ENCODE assay signal across 10 mouse cellular contexts in the genomic region with DNA sequence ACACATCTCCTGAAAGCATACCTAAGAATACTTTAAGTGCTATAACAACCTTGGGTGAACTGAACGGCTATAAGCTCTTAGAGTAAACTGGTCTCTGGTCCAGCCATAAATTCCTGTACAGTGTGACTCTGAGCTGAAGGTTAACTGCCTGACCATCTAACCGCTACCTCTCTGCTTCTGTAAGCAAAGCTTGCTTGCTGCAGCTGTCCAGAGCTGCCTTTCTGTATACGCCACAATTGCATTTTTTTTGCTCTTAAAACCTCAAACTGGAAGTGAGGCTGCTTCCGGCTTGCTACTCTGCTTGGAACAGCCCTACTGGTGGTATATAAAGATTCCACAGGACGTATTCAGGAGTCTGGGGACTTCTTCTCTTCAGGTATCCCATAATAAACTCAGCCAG. TPM values are rescaled to one million over a fixed set of nuclear protein-coding genes. Genes with fewer than 3 reads are reported as not detected.
DNase-seq lines count a peak whose midpoint lies in the region; ATAC-seq lines count a peak whose summit lies in the region.
"Had no signal": no experiment of that assay in that cellular context is flagged by ENCODE, and none has a peak within 500 bp of the region (broad histone marks: within the 10 kb centered on the region; RNA-seq: fewer than 3 reads in every experiment).

No protein-coding gene starts in this region.

- peak overlapping the region; percentile 82; the same call in 1 of the 2 replicates for H3K4me2 ChIP-seq in heart, embryonic 14.5 days (ENCODE audit: low read length)
- H3K4me2 ChIP-seq in midbrain, embryonic 12.5 days (replicated peaks), result no peak overlapping the region
- H3K4me2 ChIP-seq in midbrain, embryonic 13.5 days (replicated peaks), result no peak overlapping the region
- no peak overlapping the region for H3K4me2 ChIP-seq in limb, embryonic 13.5 days (replicated peaks)

- peaks cover 7 to 25% of the 10 kb centered on the region in 2 experiments for H3K4me1 ChIP-seq in heart, embryonic 14.5 days (ENCODE audit: control insufficient read depth in 2 of 2, insufficient read depth in 2 of 2, low read length in 2 of 2)
- peaks cover 27% of the 10 kb centered on the region for H3K4me1 ChIP-seq in midbrain, embryonic 12.5 days
- H3K4me1 ChIP-seq in midbrain, embryonic 13.5 days (replicated peaks), result peaks cover 33% of the 10 kb centered on the region
- H3K4me1 ChIP-seq in limb, embryonic 13.5 days, result peaks cover 38% of the 10 kb centered on the region

- DNase-seq in heart, postnatal 4 days, result no peak
- DNase-seq in thymus, postnatal 14 days, result peak; percentile 70
- no peak for DNase-seq in gastrocnemius, postnatal 10 days

- peak overlapping the region in 1 of 2 experiments; percentile 86; a peak in 1 of 4 replicates for H3K27ac ChIP-seq in heart, embryonic 14.5 days (replicated peaks in 1 of 2; ENCODE audit: control insufficient read depth in 1 of 2, insufficient read depth in 1 of 2, low read depth in 2 of 2, low read length in 2 of 2)
- H3K27ac ChIP-seq in midbrain, embryonic 12.5 days (replicated peaks), result 0 out of 2 replicates have a peak overlapping the region, but pooled peaks have one; percentile 30
- no peak overlapping the region for H3K27ac ChIP-seq in midbrain, embryonic 13.5 days
- peak overlapping the region; percentile 95; the same call in 1 of the 2 replicates for H3K27ac ChIP-seq in limb, embryonic 13.5 days

- WGBS in heart, embryonic 14.5 days, result 77% methylated on average over 5 of the region's 5 CpGs
- 91% methylated on average over 5 of the region's 5 CpGs for WGBS in midbrain, embryonic 12.5 days
- WGBS in midbrain, embryonic 13.5 days, result 88% methylated on average over 5 of the region's 5 CpGs
- WGBS in limb, embryonic 13.5 days, result 79% methylated on average over 5 of the region's 5 CpGs

- no peak for ATAC-seq in heart, embryonic 14.5 days (ENCODE audit: insufficient number of reproducible peaks, insufficient read depth, low FRiP score, low read depth)
- no peak for ATAC-seq in midbrain, embryonic 12.5 days (ENCODE audit: low FRiP score, low read depth)
- ATAC-seq in midbrain, embryonic 13.5 days, result no peak
- ATAC-seq in limb, embryonic 13.5 days (ENCODE audit: low FRiP score, low read depth), result no peak
- ATAC-seq in frontal cortex, adult (ENCODE audit: low TSS enrichment), result no peak

- no peaks in the 10 kb centered on the region for H3K9me3 ChIP-seq in heart, embryonic 14.5 days (ENCODE audit: control insufficient read depth, low read length)
- H3K9me3 ChIP-seq in midbrain, embryonic 12.5 days, result no peaks in the 10 kb centered on the region
- H3K9me3 ChIP-seq in midbrain, embryonic 13.5 days, result no peaks in the 10 kb centered on the region
- H3K9me3 ChIP-seq in limb, embryonic 13.5 days, result no peaks in the 10 kb centered on the region

- H3K9ac ChIP-seq in heart, embryonic 14.5 days (ENCODE audit: low read length), result peak overlapping the region; percentile 27; the same call in 1 of the 2 replicates
- H3K9ac ChIP-seq in midbrain, embryonic 12.5 days (replicated peaks), result no peak overlapping the region
- H3K9ac ChIP-seq in midbrain, embryonic 13.5 days (replicated peaks), result no peak overlapping the region
- no peak overlapping the region; the same call in 1 of the 2 replicates for H3K9ac ChIP-seq in limb, embryonic 13.5 days

- H3K27me3 ChIP-seq in heart, embryonic 14.5 days (ENCODE audit: control insufficient read depth, insufficient read depth, low read length), result no peaks in the 10 kb centered on the region
- H3K27me3 ChIP-seq in midbrain, embryonic 12.5 days, result no peaks in the 10 kb centered on the region
- no peaks in the 10 kb centered on the region for H3K27me3 ChIP-seq in midbrain, embryonic 13.5 days
- H3K27me3 ChIP-seq in limb, embryonic 13.5 days, result no peaks in the 10 kb centered on the region

- H3K36me3 ChIP-seq in heart, embryonic 14.5 days (ENCODE audit: control insufficient read depth, insufficient read depth, low read length), result peaks cover 60% of the 10 kb centered on the region
- peaks cover 40% of the 10 kb centered on the region for H3K36me3 ChIP-seq in midbrain, embryonic 12.5 days
- peaks cover 39% of the 10 kb centered on the region for H3K36me3 ChIP-seq in midbrain, embryonic 13.5 days
- H3K36me3 ChIP-seq in limb, embryonic 13.5 days, result peaks cover 48% of the 10 kb centered on the region

- H3K4me3 ChIP-seq in heart, embryonic 14.5 days (ENCODE audit: control insufficient read depth in 1 of 2, insufficient read depth in 1 of 2, low read depth in 1 of 2, low read length in 2 of 2), result no peak overlapping the region
- H3K4me3 ChIP-seq in midbrain, embryonic 12.5 days, result no peak overlapping the region
- H3K4me3 ChIP-seq in midbrain, embryonic 13.5 days (replicated peaks), result no peak overlapping the region
- H3K4me3 ChIP-seq in limb, embryonic 13.5 days, result no peak overlapping the region

RNA-seq across cellular contexts. Expression of a gene that starts 0.8 kb away (rescaled TPM):
- polyA plus RNA-seq in heart, embryonic 14.5 days (2014; fragmentation: Nextera tagmentation; extraction: Ambion mirVana), result 10.7 and 14.3 TPM in 2 replicates
- total RNA-seq in heart, postnatal 4 days (2021), result 1 to 10 TPM; 8.0 to 9.3 TPM
- polyA plus RNA-seq in midbrain, embryonic 12.5 days (2016; fragmentation: Nextera tagmentation; extraction: Ambion mirVana), result 18.8 and 19.6 TPM in 2 replicates
- polyA plus RNA-seq in midbrain, embryonic 13.5 days (2015; fragmentation: Nextera tagmentation; extraction: Ambion mirVana), result 41.6 and 43.0 TPM in 2 replicates
- 4.2 and 5.3 TPM in 2 replicates for polyA plus RNA-seq in limb, embryonic 13.5 days (2015; fragmentation: Nextera tagmentation; extraction: Ambion mirVana)
- 1 to 10 TPM; 2.1 to 3.3 TPM for total RNA-seq in gastrocnemius, postnatal 10 days (2021)

RNA-seq across cellular contexts. Expression of a gene that starts 2.9 kb away (rescaled TPM):
- polyA plus RNA-seq in heart, embryonic 14.5 days (2014; fragmentation: Nextera tagmentation; extraction: Ambion mirVana), result 3.1 and 4.2 TPM in 2 replicates
- total RNA-seq in heart, postnatal 4 days (2021), result 10 to 100 TPM; 10.8 to 11.0 TPM
- 10.9 and 11.4 TPM in 2 replicates for polyA plus RNA-seq in midbrain, embryonic 12.5 days (2016; fragmentation: Nextera tagmentation; extraction: Ambion mirVana)
- polyA plus RNA-seq in midbrain, embryonic 13.5 days (2015; fragmentation: Nextera tagmentation; extraction: Ambion mirVana), result 8.3 and 11.0 TPM in 2 replicates
- polyA plus RNA-seq in limb, embryonic 13.5 days (2015; fragmentation: Nextera tagmentation; extraction: Ambion mirVana), result 11.3 and 12.2 TPM in 2 replicates
- 10 to 100 TPM in 1 of 2 experiments, 1 to 10 TPM in 1; 9.9 to 11.1 TPM for total RNA-seq in gastrocnemius, postnatal 10 days (2021)

RNA-seq across cellular contexts. Expression of a gene that starts 8.9 kb away (rescaled TPM):
- polyA plus RNA-seq in heart, embryonic 14.5 days (2014; fragmentation: Nextera tagmentation; extraction: Ambion mirVana), result 237 and 246 TPM in 2 replicates
- total RNA-seq in heart, postnatal 4 days (2021), result 100 to 1,000 TPM; 221 to 230 TPM
- polyA plus RNA-seq in midbrain, embryonic 12.5 days (2016; fragmentation: Nextera tagmentation; extraction: Ambion mirVana), result 565 and 579 TPM in 2 replicates
- polyA plus RNA-seq in midbrain, embryonic 13.5 days (2015; fragmentation: Nextera tagmentation; extraction: Ambion mirVana), result 460 and 465 TPM in 2 replicates
- polyA plus RNA-seq in limb, embryonic 13.5 days (2015; fragmentation: Nextera tagmentation; extraction: Ambion mirVana), result 552 and 562 TPM in 2 replicates
- 100 to 1,000 TPM; 147 to 169 TPM for total RNA-seq in gastrocnemius, postnatal 10 days (2021)

RNA-seq across cellular contexts. Expression of a gene that starts 12.0 kb away (rescaled TPM):
- 0.69 TPM in 1 of 2 replicates, not detected in the other for polyA plus RNA-seq in heart, embryonic 14.5 days (2014; fragmentation: Nextera tagmentation; extraction: Ambion mirVana)
- total RNA-seq in heart, postnatal 4 days (2021), result under 1 TPM in 1 of 2 experiments, not detected in 1; 0.52 TPM
- 0.38 TPM in 1 of 2 replicates, not detected in the other for polyA plus RNA-seq in midbrain, embryonic 12.5 days (2016; fragmentation: Nextera tagmentation; extraction: Ambion mirVana)
- polyA plus RNA-seq in midbrain, embryonic 13.5 days (2015; fragmentation: Nextera tagmentation; extraction: Ambion mirVana), result 0.57 and 0.79 TPM in 2 replicates
- 0.40 and 0.60 TPM in 2 replicates for polyA plus RNA-seq in limb, embryonic 13.5 days (2015; fragmentation: Nextera tagmentation; extraction: Ambion mirVana)
- not detected for total RNA-seq in gastrocnemius, postnatal 10 days (2021)
- total RNA-seq: heart, adult 18-20 months; megakaryocyte progenitor cell, adult 5-6 weeks had no signal

RNA-seq across cellular contexts. Expression of a gene that starts 27.5 kb away (rescaled TPM):
- not detected in 2 replicates for polyA plus RNA-seq in heart, embryonic 14.5 days (2014; fragmentation: Nextera tagmentation; extraction: Ambion mirVana)
- total RNA-seq in heart, postnatal 4 days (2021), result under 1 TPM; 0.26 to 0.32 TPM
- not detected in 2 replicates for polyA plus RNA-seq in midbrain, embryonic 12.5 days (2016; fragmentation: Nextera tagmentation; extraction: Ambion mirVana)
- polyA plus RNA-seq in midbrain, embryonic 13.5 days (2015; fragmentation: Nextera tagmentation; extraction: Ambion mirVana), result 0.11 and 0.23 TPM in 2 replicates
- polyA plus RNA-seq in limb, embryonic 13.5 days (2015; fragmentation: Nextera tagmentation; extraction: Ambion mirVana), result not detected in 2 replicates
- total RNA-seq in gastrocnemius, postnatal 10 days (2021), result under 1 TPM in 1 of 2 experiments, not detected in 1; 0.16 TPM
- total RNA-seq: megakaryocyte progenitor cell, adult 5-6 weeks had no signal
